Mouse (Mus musculus): Measurements from ENCODE around the gene 1700067K01Rik. TPM values are rescaled to one million over a fixed set of nuclear protein-coding genes. Genes with fewer than 3 reads are reported as not detected.

The 1700067K01Rik gene
- polyA plus RNA-seq, 1 experiment from 2014 or later: 0.93 TPM

DNA sequence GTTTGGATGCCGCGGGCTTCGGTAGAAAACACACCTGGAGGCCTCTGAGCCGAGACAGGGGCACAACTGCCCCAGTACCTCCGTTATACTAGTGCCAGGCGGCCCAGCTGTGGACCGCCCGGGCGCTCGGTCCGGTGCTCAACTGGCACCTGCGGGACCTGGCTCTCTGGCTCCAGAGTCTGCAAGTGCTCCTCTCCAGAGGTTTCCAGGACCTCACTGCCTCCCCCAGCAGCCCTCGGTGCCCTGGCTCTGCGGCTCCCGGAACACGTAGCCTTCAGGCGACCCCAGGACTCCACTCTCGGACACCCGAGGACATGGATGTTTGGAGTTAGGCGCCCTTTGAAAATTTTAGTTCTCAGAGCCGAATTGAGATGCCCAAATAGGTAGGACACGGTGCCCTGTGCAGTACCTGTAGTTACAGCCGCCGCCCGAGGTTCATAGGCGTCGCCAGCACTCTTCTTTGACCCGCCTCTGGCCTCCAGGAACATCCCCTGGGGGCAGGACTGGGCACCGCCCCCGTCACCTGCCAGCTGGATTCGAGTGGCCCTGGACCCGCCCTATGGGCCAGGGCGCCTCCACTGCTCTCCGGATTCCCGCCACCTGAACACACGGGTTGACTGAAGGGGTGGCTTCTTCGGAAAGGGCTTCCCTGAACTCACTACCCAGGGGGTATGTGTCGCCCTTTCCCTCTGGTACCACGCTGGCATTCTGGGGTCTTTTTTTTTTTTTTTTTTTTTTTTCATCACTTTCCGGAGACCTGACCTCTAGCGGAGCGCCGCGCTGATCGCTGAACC is 10.6 kb downstream of the 1700067K01Rik start, which contains the start of gene 2210011C24Rik:
2210011C24Rik (minus strand) TSS at position 467 of the 794 bp plus-strand sequence.
- peak; percentile 44 for DNase-seq (ENCODE audit: low spot score)
- 1% methylated on average over 45 of the region's 45 CpGs for WGBS
- H3K4me1 ChIP-seq (replicated peaks; ENCODE audit: control insufficient read depth, insufficient read depth, low read length): peaks cover 13% of the 10 kb centered on the region
- H3K36me3 ChIP-seq (ENCODE audit: control insufficient read depth, insufficient read depth, low read length): no peaks in the 10 kb centered on the region
- H3K27ac ChIP-seq (ENCODE audit: low read depth, low read length): no peak within 1 kb of the TSS
- peak within 1 kb of the TSS; percentile 93 for H3K4me2 ChIP-seq (replicated peaks; ENCODE audit: low read depth, low read length)
- ATAC-seq (ENCODE audit: low FRiP score): 0 out of 2 replicates have a peak, but pooled peaks have one; percentile 22
- H3K4me3 ChIP-seq (ENCODE audit: low read depth, low read length): peak within 1 kb of the TSS; percentile 49
- peak within 1 kb of the TSS; percentile 53 for H3K9ac ChIP-seq (ENCODE audit: low read depth, low read length)
- peaks cover 39% of the 10 kb centered on the region for H3K27me3 ChIP-seq (ENCODE audit: control insufficient read depth, insufficient read depth, low read length)
- H3K9me3 ChIP-seq (ENCODE audit: control insufficient read depth, low read length): no peaks in the 10 kb centered on the region

DNA sequence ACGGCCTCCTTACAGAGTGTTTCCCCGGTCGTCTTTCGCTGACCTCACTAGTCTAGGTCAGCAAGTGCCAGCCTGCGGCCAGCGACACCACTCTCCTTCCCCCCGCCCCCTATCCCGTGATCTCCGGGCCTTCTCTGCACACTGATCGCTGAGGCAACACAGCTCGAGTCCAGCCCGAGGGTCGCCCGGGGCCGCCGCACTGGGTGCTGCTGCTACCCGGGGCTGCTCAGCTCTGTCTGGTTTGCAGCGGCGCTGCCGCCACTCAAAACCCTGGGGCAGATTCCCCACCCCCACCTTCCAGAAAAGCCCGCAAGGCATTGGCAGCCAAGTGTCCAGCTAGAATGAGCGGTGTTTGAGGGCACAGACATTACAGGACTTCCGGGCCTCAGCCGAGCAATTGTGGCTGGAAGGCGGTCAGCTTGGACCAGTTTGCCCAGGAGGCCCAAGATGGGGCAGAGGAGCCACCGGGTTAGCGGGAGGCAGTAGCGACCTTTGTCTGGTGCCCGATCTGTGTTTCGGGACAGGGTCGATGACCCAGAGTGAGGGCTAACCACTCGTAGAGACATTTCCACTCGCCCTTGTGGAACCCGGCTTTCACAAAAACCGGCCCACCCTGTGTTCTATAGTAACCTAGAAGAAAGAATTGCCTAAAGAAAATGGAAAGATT is 11.3 kb downstream of the 1700067K01Rik start:
- Histone ChIP-seq H3K9me3 (ENCODE audit: control insufficient read depth, low read length) (no peaks in the 10 kb centered on the region), H3K27ac (ENCODE audit: low read depth, low read length) (no peak overlapping the region), H3K4me1 (replicated peaks; ENCODE audit: control insufficient read depth, insufficient read depth, low read length) (peaks cover 13% of the 10 kb centered on the region), H3K27me3 (ENCODE audit: control insufficient read depth, insufficient read depth, low read length) (peaks cover 39% of the 10 kb centered on the region), H3K4me2 (replicated peaks; ENCODE audit: low read depth, low read length) (peak overlapping the region; percentile 93), H3K9ac (ENCODE audit: low read depth, low read length) (no peak overlapping the region), H3K4me3 (ENCODE audit: low read depth, low read length) (peak overlapping the region; percentile 49), H3K36me3 (ENCODE audit: control insufficient read depth, insufficient read depth, low read length) (no peaks in the 10 kb centered on the region)
- DNase-seq (ENCODE audit: low spot score) (peak; percentile 56), ATAC-seq (ENCODE audit: low FRiP score) (no peak; the same call in 1 of the 2 replicates)
- 6% methylated on average over 35 of the region's 35 CpGs for WGBS

GRCm38 (mm10) chr8:84015833-84016232 is 14.5 kb downstream of the 1700067K01Rik start:
- DNase-seq (ENCODE audit: low spot score) (no peak), ATAC-seq (ENCODE audit: low FRiP score) (no peak)
- H3K27ac ChIP-seq (ENCODE audit: low read depth, low read length): no peak overlapping the region
- H3K36me3 ChIP-seq (ENCODE audit: control insufficient read depth, insufficient read depth, low read length): no peaks in the 10 kb centered on the region
- no peak overlapping the region for H3K9ac ChIP-seq (ENCODE audit: low read depth, low read length)
- H3K4me1 ChIP-seq (replicated peaks; ENCODE audit: control insufficient read depth, insufficient read depth, low read length): peaks cover 11% of the 10 kb centered on the region
- 93% methylated on average over 5 of the region's 5 CpGs for WGBS
- H3K9me3 ChIP-seq (ENCODE audit: control insufficient read depth, low read length): no peaks in the 10 kb centered on the region
- H3K27me3 ChIP-seq (ENCODE audit: control insufficient read depth, insufficient read depth, low read length): peaks cover 26% of the 10 kb centered on the region
- H3K4me3 ChIP-seq (ENCODE audit: low read depth, low read length): no peak overlapping the region
- H3K4me2 ChIP-seq (replicated peaks; ENCODE audit: low read depth, low read length): no peak overlapping the region

DNA sequence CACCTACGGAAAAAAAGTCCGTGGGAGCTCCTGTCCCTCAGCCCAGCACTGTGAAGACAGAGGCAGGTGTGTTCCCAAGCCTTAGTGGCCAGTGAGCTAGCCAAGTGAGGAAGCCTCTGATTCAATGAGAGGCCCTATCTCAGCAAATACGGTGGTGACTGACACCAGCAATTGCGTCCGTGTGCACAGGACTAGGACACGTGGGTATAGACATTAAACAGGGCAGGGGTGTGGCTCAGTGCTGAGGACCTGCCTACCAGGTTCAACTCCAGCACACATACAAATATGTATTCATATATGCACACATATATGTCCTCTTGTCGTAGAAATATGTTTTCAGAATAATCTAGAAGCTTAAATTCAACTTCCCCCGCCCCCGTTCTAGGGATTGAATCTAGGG is 18.4 kb downstream of the 1700067K01Rik start:
- DNase-seq (ENCODE audit: low spot score) (no peak), ATAC-seq (ENCODE audit: low FRiP score) (no peak)
- H3K36me3 ChIP-seq (ENCODE audit: control insufficient read depth, insufficient read depth, low read length): no peaks in the 10 kb centered on the region
- 83% methylated on average over 9 of the region's 9 CpGs for WGBS
- H3K9ac ChIP-seq (ENCODE audit: low read depth, low read length): no peak overlapping the region
- H3K9me3 ChIP-seq (ENCODE audit: control insufficient read depth, low read length): no peaks in the 10 kb centered on the region
- no peak overlapping the region for H3K4me2 ChIP-seq (replicated peaks; ENCODE audit: low read depth, low read length)
- no peaks in the 10 kb centered on the region for H3K4me1 ChIP-seq (replicated peaks; ENCODE audit: control insufficient read depth, insufficient read depth, low read length)
- H3K27me3 ChIP-seq (ENCODE audit: control insufficient read depth, insufficient read depth, low read length): no peaks in the 10 kb centered on the region; the same call in none of the 2 replicates
- no peak overlapping the region for H3K27ac ChIP-seq (ENCODE audit: low read depth, low read length)
- no peak overlapping the region for H3K4me3 ChIP-seq (ENCODE audit: low read depth, low read length)

GRCm38 (mm10) chr8:84021096-84021495 is 19.8 kb downstream of the 1700067K01Rik start, which contains the start of gene Palm3:
TSS of gene Palm3 (plus strand) at chr8:84021471.
- no peaks in the 10 kb centered on the region for H3K9me3 ChIP-seq (ENCODE audit: control insufficient read depth, low read length)
- no peak within 1 kb of the TSS for H3K27ac ChIP-seq (ENCODE audit: low read depth, low read length)
- no peaks in the 10 kb centered on the region for H3K36me3 ChIP-seq (ENCODE audit: control insufficient read depth, insufficient read depth, low read length)
- peaks cover 2% of the 10 kb centered on the region for H3K27me3 ChIP-seq (ENCODE audit: control insufficient read depth, insufficient read depth, low read length)
- no peak within 1 kb of the TSS for H3K4me3 ChIP-seq (ENCODE audit: low read depth, low read length)
- no peak for ATAC-seq (ENCODE audit: low FRiP score)
- H3K4me2 ChIP-seq (replicated peaks; ENCODE audit: low read depth, low read length): peak within 1 kb of the TSS; percentile 21; the same call in 1 of the 2 replicates
- WGBS: 8% methylated on average over 18 of the region's 18 CpGs
- H3K9ac ChIP-seq (ENCODE audit: low read depth, low read length): no peak within 1 kb of the TSS
- DNase-seq (ENCODE audit: low spot score): no peak
- no peaks in the 10 kb centered on the region for H3K4me1 ChIP-seq (replicated peaks; ENCODE audit: control insufficient read depth, insufficient read depth, low read length)

DNA sequence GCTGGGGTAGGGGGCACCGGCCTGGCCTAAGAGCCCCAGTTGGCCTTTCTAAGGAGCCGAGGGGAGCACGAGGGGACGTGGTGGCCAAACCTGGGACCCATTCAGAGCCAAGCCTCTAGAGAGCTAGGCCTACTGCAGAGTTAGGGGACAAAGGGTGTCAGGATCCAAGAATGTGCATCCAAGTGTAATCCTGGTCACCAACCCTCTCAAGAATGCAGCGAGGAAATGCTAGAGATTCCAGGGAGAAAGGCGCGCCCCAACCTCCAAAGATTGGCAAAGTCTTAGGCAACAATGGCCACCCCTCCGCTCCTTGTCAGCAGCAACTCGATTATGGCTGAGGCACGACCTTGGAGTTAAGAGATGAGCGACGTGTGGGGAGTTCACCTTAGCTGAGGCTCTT is 20.3 kb downstream of the 1700067K01Rik start:
- H3K27me3 ChIP-seq (ENCODE audit: control insufficient read depth, insufficient read depth, low read length): peaks cover 3% of the 10 kb centered on the region

DNA sequence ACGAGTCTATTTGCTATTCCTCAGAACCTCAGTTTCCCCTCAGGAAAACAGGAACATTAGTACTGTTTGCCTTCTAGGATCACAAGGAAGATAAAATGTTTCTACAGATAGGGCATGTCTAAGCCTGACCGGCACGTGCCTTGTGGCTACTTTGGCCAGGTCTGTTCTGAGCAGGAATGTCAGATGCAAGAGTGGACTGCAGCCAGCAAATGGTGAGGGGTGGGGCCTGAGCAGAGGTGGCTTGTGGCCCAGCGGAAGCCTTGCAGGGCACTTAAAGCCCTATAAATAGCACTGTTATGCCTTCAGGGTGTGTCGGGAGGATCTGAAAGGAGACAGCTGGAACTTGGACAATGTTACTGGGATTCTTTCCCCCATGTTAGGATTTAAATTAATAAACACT is 21.8 kb downstream of the 1700067K01Rik start:
- Histone ChIP-seq H3K4me2 (replicated peaks; ENCODE audit: low read depth, low read length) (no peak overlapping the region), H3K9me3 (ENCODE audit: control insufficient read depth, low read length) (no peaks in the 10 kb centered on the region), H3K4me1 (replicated peaks; ENCODE audit: control insufficient read depth, insufficient read depth, low read length) (no peaks in the 10 kb centered on the region), H3K27me3 (ENCODE audit: control insufficient read depth, insufficient read depth, low read length) (peaks cover 9% of the 10 kb centered on the region), H3K4me3 (ENCODE audit: low read depth, low read length) (no peak overlapping the region), H3K36me3 (ENCODE audit: control insufficient read depth, insufficient read depth, low read length) (no peaks in the 10 kb centered on the region), H3K27ac (ENCODE audit: low read depth, low read length) (no peak overlapping the region), H3K9ac (ENCODE audit: low read depth, low read length) (no peak overlapping the region)
- DNase-seq (ENCODE audit: low spot score): no peak
- 49% methylated on average over 5 of the region's 5 CpGs for WGBS
- ATAC-seq (ENCODE audit: low FRiP score): no peak

More for the DNA sequence above, 20.3 kb downstream of the 1700067K01Rik start:
- no peaks in the 10 kb centered on the region for H3K4me1 ChIP-seq (replicated peaks; ENCODE audit: control insufficient read depth, insufficient read depth, low read length)
- H3K4me2 ChIP-seq (replicated peaks; ENCODE audit: low read depth, low read length): peak overlapping the region; percentile 21; the same call in 1 of the 2 replicates
- DNase-seq (ENCODE audit: low spot score): no peak
- H3K9ac ChIP-seq (ENCODE audit: low read depth, low read length): no peak overlapping the region
- no peak overlapping the region for H3K4me3 ChIP-seq (ENCODE audit: low read depth, low read length)
- no peaks in the 10 kb centered on the region for H3K9me3 ChIP-seq (ENCODE audit: control insufficient read depth, low read length)
- H3K27ac ChIP-seq (ENCODE audit: low read depth, low read length): no peak overlapping the region
- no peak for ATAC-seq (ENCODE audit: low FRiP score)
- WGBS: 47% methylated on average over 12 of the region's 12 CpGs
- no peaks in the 10 kb centered on the region for H3K36me3 ChIP-seq (ENCODE audit: control insufficient read depth, insufficient read depth, low read length)

DNA sequence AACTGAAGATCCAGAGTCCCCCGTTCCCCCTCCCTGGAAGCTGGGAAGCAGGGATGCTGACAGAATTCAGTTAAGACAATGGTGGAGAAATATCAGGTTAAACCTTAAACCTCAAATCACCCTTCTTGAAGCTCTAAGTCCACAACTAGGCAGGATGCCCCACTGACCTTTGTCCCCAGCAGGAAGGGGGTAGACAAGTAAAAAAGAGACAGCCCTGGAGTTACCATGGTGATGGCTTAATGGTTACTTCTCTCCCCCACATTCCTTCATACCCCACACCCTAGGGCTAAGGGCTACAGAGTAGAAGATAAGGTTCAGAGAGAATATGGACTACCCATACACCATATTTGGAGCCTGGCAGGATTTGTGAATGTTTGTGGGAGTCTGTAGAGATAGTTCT is 22.3 kb downstream of the 1700067K01Rik start:
- no peak for ATAC-seq (ENCODE audit: low FRiP score)
- 29% methylated on average over 1 of the region's 1 CpGs for WGBS

More for the DNA sequence above, 22.3 kb downstream of the 1700067K01Rik start:
- Histone ChIP-seq H3K27ac (ENCODE audit: low read depth, low read length) (no peak overlapping the region), H3K9ac (ENCODE audit: low read depth, low read length) (no peak overlapping the region), H3K4me3 (ENCODE audit: low read depth, low read length) (no peak overlapping the region), H3K9me3 (ENCODE audit: control insufficient read depth, low read length) (no peaks in the 10 kb centered on the region), H3K4me1 (replicated peaks; ENCODE audit: control insufficient read depth, insufficient read depth, low read length) (no peaks in the 10 kb centered on the region), H3K4me2 (replicated peaks; ENCODE audit: low read depth, low read length) (no peak overlapping the region), H3K36me3 (ENCODE audit: control insufficient read depth, insufficient read depth, low read length) (no peaks in the 10 kb centered on the region), H3K27me3 (ENCODE audit: control insufficient read depth, insufficient read depth, low read length) (peaks cover 12% of the 10 kb centered on the region)
- no peak for DNase-seq (ENCODE audit: low spot score)

All from hindbrain, embryonic 11.5 days (tissue).